Mouse (Mus musculus): ENCODE results near the gene Ascc1.

- TF ChIP-seq POLR2A (IDR thresholded peaks at IDR 0.05; ENCODE audit: borderline replicate concordance, low read depth, low read length) = no peak
- TF ChIP-seq CTCF (IDR thresholded peaks at IDR 0.05; ENCODE audit: low read depth, low read length) = no peak
These were observed 59.6 kb downstream of the Ascc1 start for GRCm38 (mm10) chr10:60062173-60062572.

Data from bone marrow macrophage, adult 2 months (primary cell).